Mouse (Mus musculus): ENCODE measurements around the gene Spty2d1. TPM values are rescaled to one million over a fixed set of nuclear protein-coding genes. Genes with fewer than 3 reads are reported as not detected.
"Not testable (repeated sequence)": the region's sequence is repeated elsewhere in the genome, so short reads cannot be mapped to it uniquely, and the experiment has no call there.

Spty2d1 gene
- polyA plus RNA-seq, 1 experiment from 2014 or later, result 8.3 TPM

DNA sequence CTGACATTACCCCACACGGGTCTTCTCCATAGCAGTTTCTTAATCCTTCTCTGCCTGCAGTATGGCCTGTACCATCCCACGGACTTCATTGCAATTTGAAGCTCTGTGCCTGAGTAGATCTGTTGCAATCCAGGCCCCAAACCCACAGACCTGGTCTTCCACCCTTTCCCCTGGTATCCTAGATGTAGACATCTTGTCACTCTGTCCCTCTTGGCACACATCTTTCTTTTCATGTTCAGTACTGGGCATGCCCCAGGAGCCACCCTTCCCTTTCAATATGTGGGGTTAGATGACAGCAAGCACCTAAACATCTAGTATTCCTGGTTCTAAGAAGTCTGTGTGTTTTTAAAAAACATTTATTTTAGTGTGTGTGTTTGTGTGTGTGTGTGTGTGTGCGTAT, 33.5 kb upstream of the Spty2d1 start:
- ATAC-seq (ENCODE audit: low FRiP score, low read depth), result no peak
- Histone ChIP-seq H3K9ac (no peak overlapping the region), H3K4me2 (no peak overlapping the region), H3K9me3 (no peaks in the 10 kb centered on the region), H3K4me3 (no peak overlapping the region), H3K27me3 (no peaks in the 10 kb centered on the region), H3K36me3 (no peaks in the 10 kb centered on the region), H3K4me1 (replicated peaks) (no peaks in the 10 kb centered on the region), H3K27ac (replicated peaks) (no peak overlapping the region)
- 82% methylated on average over 3 of the region's 3 CpGs for WGBS

DNA sequence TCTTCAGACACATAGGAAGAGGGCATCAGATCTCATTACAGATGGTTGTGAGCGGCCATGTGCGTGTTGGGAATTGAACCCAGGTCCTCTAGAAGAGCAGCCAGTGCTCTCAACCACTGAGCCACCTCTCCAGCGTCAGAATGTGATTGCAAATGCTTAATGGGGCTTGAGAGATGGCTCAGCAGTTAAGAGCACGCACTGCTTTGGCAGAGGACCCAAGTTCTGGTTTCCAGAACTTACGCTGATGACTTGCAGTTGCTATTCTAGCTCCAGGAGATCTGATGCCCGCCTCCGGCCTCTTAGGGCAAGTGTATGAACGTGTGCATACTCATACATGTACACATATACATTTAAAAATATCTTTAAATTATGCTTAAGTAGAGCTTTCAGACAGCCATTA, 27.2 kb upstream of the Spty2d1 start:
- ATAC-seq (ENCODE audit: low FRiP score, low read depth), result no peak
- Histone ChIP-seq H3K4me1 (replicated peaks) (no peaks in the 10 kb centered on the region), H3K36me3 (no peaks in the 10 kb centered on the region), H3K27me3 (no peaks in the 10 kb centered on the region), H3K4me3 (no peak overlapping the region), H3K9me3 (no peaks in the 10 kb centered on the region), H3K9ac (no peak overlapping the region), H3K4me2 (no peak overlapping the region), H3K27ac (replicated peaks) (no peak overlapping the region)
- WGBS, result 79% methylated on average over 8 of the region's 8 CpGs

GRCm38 (mm10) chr7:47034785-47035384, 26.7 kb upstream of the Spty2d1 start:
- H3K27me3 ChIP-seq, result no peaks in the 10 kb centered on the region
- WGBS, result 88% methylated on average over 4 of the region's 4 CpGs
- H3K4me2 ChIP-seq, result no peak overlapping the region
- H3K9ac ChIP-seq, result no peak overlapping the region
- ATAC-seq (ENCODE audit: low FRiP score, low read depth), result no peak
- no peaks in the 10 kb centered on the region for H3K4me1 ChIP-seq (replicated peaks)
- H3K27ac ChIP-seq (replicated peaks), result no peak overlapping the region
- H3K36me3 ChIP-seq, result no peaks in the 10 kb centered on the region
- no peak overlapping the region for H3K4me3 ChIP-seq
- no peaks in the 10 kb centered on the region for H3K9me3 ChIP-seq

DNA sequence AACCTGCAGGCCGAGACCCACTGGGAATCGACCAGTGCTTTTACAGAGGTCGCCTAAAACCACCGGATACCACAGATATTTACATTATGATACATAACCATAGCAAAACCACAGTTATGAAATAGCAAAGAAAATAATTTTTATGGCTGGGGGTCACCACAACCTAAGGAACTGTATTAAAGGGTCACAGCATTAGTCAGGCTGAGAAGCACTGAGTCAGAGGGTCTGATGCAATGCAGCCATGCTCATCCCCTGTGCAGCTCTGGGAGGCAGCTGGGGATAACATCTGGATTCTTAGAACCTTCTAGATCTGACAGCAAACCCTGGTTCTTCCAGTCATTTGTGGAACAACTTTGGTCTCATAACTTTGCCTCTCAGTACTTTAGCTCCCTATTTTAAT, 23.2 kb upstream of the Spty2d1 start:
- no peak overlapping the region for H3K4me3 ChIP-seq
- no peak overlapping the region for H3K27ac ChIP-seq (replicated peaks)
- H3K9ac ChIP-seq, result no peak overlapping the region
- 88% methylated on average over 4 of the region's 4 CpGs for WGBS
- H3K27me3 ChIP-seq, result no peaks in the 10 kb centered on the region
- no peak overlapping the region for H3K4me2 ChIP-seq
- H3K9me3 ChIP-seq, result no peaks in the 10 kb centered on the region
- no peaks in the 10 kb centered on the region for H3K4me1 ChIP-seq (replicated peaks)
- no peaks in the 10 kb centered on the region for H3K36me3 ChIP-seq
- ATAC-seq (ENCODE audit: low FRiP score, low read depth), result no peak

- Histone ChIP-seq H3K4me3 (no peak overlapping the region), H3K27me3 (no peaks in the 10 kb centered on the region), H3K4me1 (replicated peaks) (no peaks in the 10 kb centered on the region), H3K9ac (no peak overlapping the region), H3K9me3 (no peaks in the 10 kb centered on the region), H3K36me3 (no peaks in the 10 kb centered on the region), H3K4me2 (no peak overlapping the region), H3K27ac (replicated peaks) (no peak overlapping the region)
- WGBS, result 80% methylated on average over 9 of the region's 9 CpGs
- ATAC-seq (ENCODE audit: low FRiP score, low read depth), result no peak
Observed at GRCm38 (mm10) chr7:47030517-47031193, 22.4 kb upstream of the Spty2d1 start.

- H3K36me3 ChIP-seq, result no peaks in the 10 kb centered on the region
- no peaks in the 10 kb centered on the region for H3K27me3 ChIP-seq
- no peaks in the 10 kb centered on the region for H3K4me1 ChIP-seq (replicated peaks)
- no peak overlapping the region for H3K9ac ChIP-seq
- no peak overlapping the region for H3K4me3 ChIP-seq
- WGBS, result 93% methylated on average over 1 of the region's 1 CpGs
- no peak for ATAC-seq (ENCODE audit: low FRiP score, low read depth)
- H3K4me2 ChIP-seq, result no peak overlapping the region
- no peak overlapping the region for H3K27ac ChIP-seq (replicated peaks)
- H3K9me3 ChIP-seq, result no peaks in the 10 kb centered on the region
Observed at GRCm38 (mm10) chr7:47027520-47027919, 19.3 kb upstream of the Spty2d1 start.

DNA sequence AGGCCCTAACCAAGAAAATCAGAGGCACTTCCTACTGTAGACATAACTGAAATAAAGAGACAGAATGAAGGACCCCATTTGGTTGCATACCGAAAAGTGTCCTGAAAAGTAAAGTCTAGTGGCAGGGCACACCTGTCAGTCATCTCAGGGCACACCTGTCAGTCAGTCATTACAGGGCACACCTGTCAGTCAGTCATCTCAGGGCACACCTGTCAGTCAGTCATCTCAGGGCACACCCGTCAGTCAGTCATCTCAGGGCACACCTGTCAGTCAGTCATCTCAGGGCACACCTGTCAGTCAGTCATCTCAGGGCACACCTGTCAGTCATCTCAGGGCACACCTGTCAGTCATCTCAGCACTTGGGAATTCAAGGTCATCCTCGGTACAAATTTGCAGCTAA, 18.7 kb upstream of the Spty2d1 start:
- H3K4me1 ChIP-seq (replicated peaks); H3K9ac ChIP-seq; ATAC-seq (ENCODE audit: low FRiP score, low read depth); H3K4me3 ChIP-seq; H3K9me3 ChIP-seq; H3K27me3 ChIP-seq; H3K4me2 ChIP-seq; H3K36me3 ChIP-seq; H3K27ac ChIP-seq (replicated peaks): not testable (repeated sequence)
- 93% methylated on average over 3 of the region's 3 CpGs for WGBS

GRCm38 (mm10) chr7:47025429-47025828, 17.2 kb upstream of the Spty2d1 start:
- no peak overlapping the region for H3K27ac ChIP-seq (replicated peaks)
- H3K9ac ChIP-seq, result no peak overlapping the region
- no peak for ATAC-seq (ENCODE audit: low FRiP score, low read depth)
- no peak overlapping the region for H3K4me2 ChIP-seq
- 64% methylated on average over 9 of the region's 9 CpGs for WGBS
- H3K4me3 ChIP-seq, result no peak overlapping the region
- no peaks in the 10 kb centered on the region for H3K9me3 ChIP-seq
- H3K36me3 ChIP-seq, result no peaks in the 10 kb centered on the region
- H3K27me3 ChIP-seq, result no peaks in the 10 kb centered on the region
- H3K4me1 ChIP-seq (replicated peaks), result no peaks in the 10 kb centered on the region

GRCm38 (mm10) chr7:47024454-47024853, 16.2 kb upstream of the Spty2d1 start:
- ATAC-seq (ENCODE audit: low FRiP score, low read depth), result no peak

DNA sequence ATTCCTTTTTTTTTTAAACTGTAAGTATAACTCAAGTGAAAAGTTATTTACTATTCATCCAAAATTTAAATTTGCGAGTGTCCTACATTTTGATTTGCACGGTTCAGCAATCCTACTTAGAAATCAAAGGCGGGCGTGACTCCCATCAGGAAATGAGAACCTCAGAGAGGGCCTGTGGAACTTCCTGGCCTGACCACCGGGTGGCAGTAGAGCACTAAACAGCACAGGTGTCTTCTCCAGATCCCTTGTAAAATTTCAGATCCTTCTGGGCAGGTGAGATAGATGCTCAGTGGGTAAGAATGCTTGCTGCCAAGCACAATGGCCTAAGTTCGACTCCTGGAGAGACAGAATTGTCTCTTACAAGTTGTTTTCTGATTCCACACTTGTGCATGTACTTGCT, 15.3 kb upstream of the Spty2d1 start:
- Histone ChIP-seq H3K4me3 (no peak overlapping the region), H3K27ac (replicated peaks) (no peak overlapping the region), H3K9me3 (no peaks in the 10 kb centered on the region), H3K36me3 (no peaks in the 10 kb centered on the region), H3K4me1 (replicated peaks) (no peaks in the 10 kb centered on the region), H3K27me3 (no peaks in the 10 kb centered on the region), H3K9ac (no peak overlapping the region), H3K4me2 (no peak overlapping the region)
- 21% methylated on average over 6 of the region's 6 CpGs for WGBS
- no peak for ATAC-seq (ENCODE audit: low FRiP score, low read depth)

More at GRCm38 (mm10) chr7:47024454-47024853, 16.2 kb upstream of the Spty2d1 start:
- H3K27me3 ChIP-seq, result no peaks in the 10 kb centered on the region
- no peaks in the 10 kb centered on the region for H3K9me3 ChIP-seq
- H3K4me3 ChIP-seq, result no peak overlapping the region
- no peak overlapping the region for H3K9ac ChIP-seq
- no peak overlapping the region for H3K27ac ChIP-seq (replicated peaks)
- H3K4me2 ChIP-seq, result no peak overlapping the region
- no peaks in the 10 kb centered on the region for H3K36me3 ChIP-seq
- WGBS, result 90% methylated on average over 7 of the region's 7 CpGs
- H3K4me1 ChIP-seq (replicated peaks), result no peaks in the 10 kb centered on the region

- no peaks in the 10 kb centered on the region for H3K27me3 ChIP-seq
- no peak overlapping the region for H3K9ac ChIP-seq
- H3K4me2 ChIP-seq, result no peak overlapping the region
- ATAC-seq (ENCODE audit: low FRiP score, low read depth), result no peak
- H3K4me1 ChIP-seq (replicated peaks), result no peaks in the 10 kb centered on the region
- no peak overlapping the region for H3K27ac ChIP-seq (replicated peaks)
- H3K4me3 ChIP-seq, result no peak overlapping the region
- no peaks in the 10 kb centered on the region for H3K9me3 ChIP-seq
- WGBS, result 75% methylated on average over 8 of the region's 8 CpGs
- H3K36me3 ChIP-seq, result no peaks in the 10 kb centered on the region
Observed at GRCm38 (mm10) chr7:47022482-47022881, 14.3 kb upstream of the Spty2d1 start.

GRCm38 (mm10) chr7:47020956-47021355, 12.7 kb upstream of the Spty2d1 start:
- no peaks in the 10 kb centered on the region for H3K9me3 ChIP-seq
- no peak overlapping the region for H3K4me2 ChIP-seq
- H3K4me1 ChIP-seq (replicated peaks), result no peaks in the 10 kb centered on the region
- no peak overlapping the region for H3K4me3 ChIP-seq
- H3K27ac ChIP-seq (replicated peaks), result no peak overlapping the region
- no peaks in the 10 kb centered on the region for H3K27me3 ChIP-seq
- WGBS, result 17% methylated on average over 8 of the region's 8 CpGs
- H3K36me3 ChIP-seq, result no peaks in the 10 kb centered on the region
- no peak for ATAC-seq (ENCODE audit: low FRiP score, low read depth)
- no peak overlapping the region for H3K9ac ChIP-seq

GRCm38 (mm10) chr7:47019641-47020040, 11.4 kb upstream of the Spty2d1 start:
- WGBS, result 67% methylated on average over 5 of the region's 5 CpGs
- Histone ChIP-seq H3K27ac (replicated peaks) (no peak overlapping the region), H3K4me3 (no peak overlapping the region), H3K9ac (no peak overlapping the region), H3K9me3 (no peaks in the 10 kb centered on the region), H3K4me1 (replicated peaks) (peaks cover 6% of the 10 kb centered on the region; the same call in 1 of the 2 replicates), H3K4me2 (no peak overlapping the region), H3K36me3 (no peaks in the 10 kb centered on the region), H3K27me3 (no peaks in the 10 kb centered on the region)
- no peak for ATAC-seq (ENCODE audit: low FRiP score, low read depth)

All from hindbrain, embryonic 15.5 days (tissue).